Mouse (Mus musculus): ENCODE measurements at regions not wholly inside any gene's neighbourhood (a gene's known extent, or its start where the extent isn't known, plus 50 kb on each side); places are given as distances from the start of the nearest gene placed in this dataset.

GRCm38 (mm10) chr6:144880098-144880497, 98.3 kb upstream of the Sox5 start:
- DNase-seq (ENCODE audit: low read depth, low spot score) = no peak

- no peak for DNase-seq (ENCODE audit: low read depth, low spot score)
These were observed 95.0 kb upstream of the Sox5 start for GRCm38 (mm10) chr6:144876758-144877157.

GRCm38 (mm10) chr6:144875862-144876261, 94.1 kb upstream of the Sox5 start:
- no peak for DNase-seq (ENCODE audit: low read depth, low spot score)

- no peak for DNase-seq (ENCODE audit: low read depth, low spot score)
These were observed 92.5 kb upstream of the Sox5 start for GRCm38 (mm10) chr6:144874251-144874650.

GRCm38 (mm10) chr6:144870949-144871348, 89.2 kb upstream of the Sox5 start:
- no peak for DNase-seq (ENCODE audit: low read depth, low spot score)

GRCm38 (mm10) chr6:144867333-144867732, 85.6 kb upstream of the Sox5 start:
- DNase-seq (ENCODE audit: low read depth, low spot score) = no peak

- no peak for DNase-seq (ENCODE audit: low read depth, low spot score)
These were observed 82.2 kb upstream of the Sox5 start for GRCm38 (mm10) chr6:144864026-144864425.

- no peak for DNase-seq (ENCODE audit: low read depth, low spot score)
These were observed 81.7 kb upstream of the Sox5 start for GRCm38 (mm10) chr6:144863430-144863994.

- DNase-seq (ENCODE audit: low read depth, low spot score) = no peak
These were observed 59.7 kb upstream of the Sox5 start for GRCm38 (mm10) chr6:144841510-144841909.

GRCm38 (mm10) chr6:144839383-144839782, 57.6 kb upstream of the Sox5 start:
- DNase-seq (ENCODE audit: low read depth, low spot score) = no peak

GRCm38 (mm10) chr6:144834323-144835183, 52.8 kb upstream of the Sox5 start:
- peak; percentile 44 for DNase-seq (ENCODE audit: low read depth, low spot score)
